Mouse (Mus musculus): ENCODE measurements around the gene Tmem259. TPM values are rescaled to one million over a fixed set of nuclear protein-coding genes. Genes with fewer than 3 reads are reported as not detected.

The Tmem259 gene
- polyA plus RNA-seq, 1 experiment = 293 TPM

- peaks cover 96% of the 10 kb centered on the region for H3K36me3 ChIP-seq (replicated peaks; ENCODE audit: low read length)
- H3K27me3 ChIP-seq (replicated peaks) = no peaks in the 10 kb centered on the region
- H3K4me3 ChIP-seq (replicated peaks) = no peak overlapping the region
- no peaks in the 10 kb centered on the region for H3K9me3 ChIP-seq
- H3K4me1 ChIP-seq = peaks cover 98% of the 10 kb centered on the region
- TF ChIP-seq GATA1 (IDR thresholded peaks at IDR 0.05; ENCODE audit: borderline replicate concordance, low read length) (no peak), FLI1 (IDR thresholded peaks at IDR 0.05; ENCODE audit: low read length) (no peak)
Measured at GRCm38 (mm10) chr10:79943471-79943901, 40.6 kb downstream of the Tmem259 start.

GRCm38 (mm10) chr10:79942988-79943387, 41.1 kb downstream of the Tmem259 start:
- Histone ChIP-seq H3K9me3 (no peaks in the 10 kb centered on the region), H3K4me1 (peaks cover 99% of the 10 kb centered on the region), H3K4me3 (replicated peaks) (no peak overlapping the region), H3K36me3 (replicated peaks; ENCODE audit: low read length) (peaks cover 98% of the 10 kb centered on the region), H3K27me3 (replicated peaks) (no peaks in the 10 kb centered on the region)
- TF ChIP-seq FLI1 (IDR thresholded peaks at IDR 0.05; ENCODE audit: low read length) = no peak
- no peak for TF ChIP-seq GATA1 (IDR thresholded peaks at IDR 0.05; ENCODE audit: borderline replicate concordance, low read length)

- no peak for TF ChIP-seq FLI1 (IDR thresholded peaks at IDR 0.05; ENCODE audit: low read length)
- TF ChIP-seq GATA1 (IDR thresholded peaks at IDR 0.05; ENCODE audit: borderline replicate concordance, low read length) = no peak
- peaks cover 99% of the 10 kb centered on the region for H3K4me1 ChIP-seq
- no peaks in the 10 kb centered on the region for H3K27me3 ChIP-seq (replicated peaks)
- no peaks in the 10 kb centered on the region for H3K9me3 ChIP-seq
- H3K4me3 ChIP-seq (replicated peaks) = peak overlapping the region; percentile 59
- H3K36me3 ChIP-seq (replicated peaks; ENCODE audit: low read length) = peaks cover 99% of the 10 kb centered on the region
Measured at GRCm38 (mm10) chr10:79940749-79941148, 43.4 kb downstream of the Tmem259 start.

GRCm38 (mm10) chr10:79937775-79938526, 46.2 kb downstream of the Tmem259 start:
- H3K4me3 ChIP-seq (replicated peaks) = peak overlapping the region; percentile 89
- H3K4me1 ChIP-seq = peaks cover 100% of the 10 kb centered on the region
- TF ChIP-seq GATA1 (IDR thresholded peaks at IDR 0.05; ENCODE audit: borderline replicate concordance, low read length) (no peak), FLI1 (IDR thresholded peaks at IDR 0.05; ENCODE audit: low read length) (no peak)
- no peaks in the 10 kb centered on the region for H3K9me3 ChIP-seq
- no peaks in the 10 kb centered on the region for H3K27me3 ChIP-seq (replicated peaks)
- H3K36me3 ChIP-seq (replicated peaks; ENCODE audit: low read length) = peaks cover 99% of the 10 kb centered on the region

- Histone ChIP-seq H3K27me3 (replicated peaks) (no peaks in the 10 kb centered on the region), H3K9me3 (no peaks in the 10 kb centered on the region), H3K36me3 (replicated peaks; ENCODE audit: low read length) (peaks cover 99% of the 10 kb centered on the region), H3K4me1 (peaks cover 100% of the 10 kb centered on the region), H3K4me3 (replicated peaks) (peak overlapping the region; percentile 89)
- no peak for TF ChIP-seq FLI1 (IDR thresholded peaks at IDR 0.05; ENCODE audit: low read length)
- TF ChIP-seq GATA1 (IDR thresholded peaks at IDR 0.05; ENCODE audit: borderline replicate concordance, low read length) = no peak
Measured at GRCm38 (mm10) chr10:79936911-79937441, 47.2 kb downstream of the Tmem259 start.

- Histone ChIP-seq H3K4me1 (peaks cover 100% of the 10 kb centered on the region), H3K27me3 (replicated peaks) (no peaks in the 10 kb centered on the region), H3K4me3 (replicated peaks) (peak overlapping the region; percentile 81), H3K36me3 (replicated peaks; ENCODE audit: low read length) (peaks cover 99% of the 10 kb centered on the region), H3K9me3 (no peaks in the 10 kb centered on the region)
- TF ChIP-seq GATA1 (IDR thresholded peaks at IDR 0.05; ENCODE audit: borderline replicate concordance, low read length) = no peak
- no peak for TF ChIP-seq FLI1 (IDR thresholded peaks at IDR 0.05; ENCODE audit: low read length)
Measured at GRCm38 (mm10) chr10:79936284-79936910, 47.7 kb downstream of the Tmem259 start.

GRCm38 (mm10) chr10:79934794-79935569, 49.1 kb downstream of the Tmem259 start:
- no peak for TF ChIP-seq GATA1 (IDR thresholded peaks at IDR 0.05; ENCODE audit: borderline replicate concordance, low read length)
- TF ChIP-seq FLI1 (IDR thresholded peaks at IDR 0.05; ENCODE audit: low read length) = no peak
- Histone ChIP-seq H3K4me3 (replicated peaks) (peak overlapping the region; percentile 18), H3K4me1 (peaks cover 100% of the 10 kb centered on the region), H3K9me3 (no peaks in the 10 kb centered on the region), H3K36me3 (replicated peaks; ENCODE audit: low read length) (peaks cover 99% of the 10 kb centered on the region), H3K27me3 (replicated peaks) (no peaks in the 10 kb centered on the region)

GRCm38 (mm10) chr10:79934272-79934721, 49.8 kb downstream of the Tmem259 start:
- no peaks in the 10 kb centered on the region for H3K9me3 ChIP-seq
- H3K4me1 ChIP-seq = peaks cover 100% of the 10 kb centered on the region
- H3K4me3 ChIP-seq (replicated peaks) = peak overlapping the region; percentile 46
- no peak for TF ChIP-seq GATA1 (IDR thresholded peaks at IDR 0.05; ENCODE audit: borderline replicate concordance, low read length)
- no peak for TF ChIP-seq FLI1 (IDR thresholded peaks at IDR 0.05; ENCODE audit: low read length)
- H3K36me3 ChIP-seq (replicated peaks; ENCODE audit: low read length) = peaks cover 97% of the 10 kb centered on the region
- H3K27me3 ChIP-seq (replicated peaks) = no peaks in the 10 kb centered on the region

- Histone ChIP-seq H3K9me3 (no peaks in the 10 kb centered on the region), H3K4me3 (replicated peaks) (peak overlapping the region; percentile 43), H3K27me3 (replicated peaks) (no peaks in the 10 kb centered on the region), H3K4me1 (peaks cover 100% of the 10 kb centered on the region), H3K36me3 (replicated peaks; ENCODE audit: low read length) (peaks cover 93% of the 10 kb centered on the region)
- TF ChIP-seq GATA1 (IDR thresholded peaks at IDR 0.05; ENCODE audit: borderline replicate concordance, low read length) (no peak), FLI1 (IDR thresholded peaks at IDR 0.05; ENCODE audit: low read length) (no peak)
Measured at GRCm38 (mm10) chr10:79933861-79934260, 50.3 kb downstream of the Tmem259 start.

All from megakaryocyte, embryonic 14.5 days (primary cell).